Mouse (Mus musculus): ENCODE results near the gene Fam20c.

- TF ChIP-seq CTCF (IDR thresholded peaks at IDR 0.05; ENCODE audit: extremely low read depth, insufficient read depth, low read length) (no peak), POLR2A (IDR thresholded peaks at IDR 0.05; ENCODE audit: extremely low read depth, insufficient read depth, low read length) (no peak)
Measured at GRCm38 (mm10) chr5:138853349-138853748, 99.0 kb downstream of the Fam20c start.

All from cortical plate, adult 2 months (tissue).